Mouse (Mus musculus) embryo, embryonic 11 days (tissue): ENCODE results near the gene Gm49387.

Source experiments
- DNase-seq: peaks from one replicate; pipeline ENCODE4 v3.0.0-alpha.2; 2015

The Gm49387 gene

GRCm38 (mm10) chr14:31510322-31510721 is 130.4 kb downstream of the Gm49387 start:
- DNase-seq: no peak

GRCm38 (mm10) chr14:31509911-31510310 is 130.8 kb downstream of the Gm49387 start:
- DNase-seq: no peak

GRCm38 (mm10) chr14:31506456-31506855 is 134.2 kb downstream of the Gm49387 start:
- no peak for DNase-seq

GRCm38 (mm10) chr14:31503406-31503805 is 137.3 kb downstream of the Gm49387 start:
- no peak for DNase-seq
